Mouse (Mus musculus) bone marrow macrophage, adult 2 months (primary cell): ENCODE results near the gene Mdfi.

Source experiments
- CTCF ChIP-seq: IDR thresholded peaks from 2 replicates; pipeline ENCODE4 v1.5.1; 2012; ENCODE audit warnings: low read depth, mild to moderate bottlenecking, low read length, moderate library complexity
- POLR2A ChIP-seq: IDR thresholded peaks from 2 replicates; pipeline ENCODE4 v1.6.1; 2012; ENCODE audit warnings: mild to moderate bottlenecking, low read depth, low read length, borderline replicate concordance

DNA sequence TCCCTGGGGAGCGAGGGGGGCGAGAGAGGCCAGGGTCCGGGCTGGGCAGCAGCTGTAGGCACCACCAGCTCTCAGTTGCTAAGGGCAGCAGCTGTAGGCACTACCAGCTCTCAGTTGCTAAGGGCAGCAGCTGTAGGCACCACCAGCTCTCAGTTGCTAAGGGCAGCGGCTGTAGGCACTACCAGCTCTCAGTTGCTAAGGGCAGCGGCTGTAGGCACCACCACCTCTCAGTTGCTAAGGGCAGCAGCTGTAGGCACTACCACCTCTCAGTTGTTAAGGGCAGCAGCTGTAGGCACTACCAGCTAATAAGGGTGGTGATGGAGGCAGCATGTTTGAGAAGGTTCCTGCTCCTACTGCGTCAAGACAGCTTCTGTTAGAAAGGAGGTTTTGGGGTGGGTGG, 45.5 kb downstream of the Mdfi start:
- TF ChIP-seq POLR2A (no peak), CTCF (no peak)
